Mouse (Mus musculus) intestine, embryonic 14.5 days (tissue): ENCODE measurements around the gene Stat5a. TPM values are rescaled to one million over a fixed set of nuclear protein-coding genes. Genes with fewer than 3 reads are reported as not detected.
A peak's percentile ranks its signal among the peaks of the same experiment; 100 is the strongest.

Source experiments
- ATAC-seq: fragments of 200-750 bp; cut with Nextera tagmentation; replicated peaks from 2 replicates; pipeline ENCODE4 v1.8.0; 2017; ENCODE audit warnings: low read depth, moderate number of reproducible peaks, moderate TSS enrichment, moderate library complexity; ENCODE audit not compliant: low FRiP score, low TSS enrichment
- DNase-seq: peaks from one replicate; pipeline ENCODE4 v3.0.0-alpha.2; 2018; ENCODE audit warnings: low spot score
- H3K27ac ChIP-seq: fragments of 300-500 bp; sonication (generic); 2 replicates; pipeline ENCODE4 v1.5.1; 2014; ENCODE audit warnings: low read depth, mild to moderate bottlenecking, control low read depth
- H3K27me3 ChIP-seq: fragments of 300-500 bp; sonication (generic); replicated peaks from 2 replicates; pipeline ENCODE4 v1.6.1; 2014; ENCODE audit warnings: low read length, control low read depth; ENCODE audit not compliant: control insufficient read depth, insufficient read depth
- H3K36me3 ChIP-seq: fragments of 300-500 bp; sonication (generic); 2 replicates; pipeline ENCODE4 v1.6.1; 2014; ENCODE audit warnings: low read length, control low read depth; ENCODE audit not compliant: control insufficient read depth, insufficient read depth
- H3K4me1 ChIP-seq: fragments of 300-500 bp; sonication (generic); replicated peaks from 2 replicates; pipeline ENCODE4 v1.6.1; 2014; ENCODE audit warnings: low read length, control low read depth, mixed read lengths; ENCODE audit not compliant: control insufficient read depth, insufficient read depth
- H3K4me2 ChIP-seq: fragments of 300-500 bp; sonication (generic); 2 replicates; pipeline ENCODE4 v1.6.1; 2014; ENCODE audit warnings: low read length
- H3K4me3 ChIP-seq: fragments of 300-500 bp; sonication (generic); 2 replicates; pipeline ENCODE4 v1.5.1; 2014; ENCODE audit warnings: low read depth, low read length, control low read depth, mixed read lengths
- H3K9ac ChIP-seq: fragments of 300-500 bp; sonication (generic); 2 replicates; pipeline ENCODE4 v1.6.1; 2014; ENCODE audit warnings: mild to moderate bottlenecking, low read length
- H3K9me3 ChIP-seq: fragments of 300-500 bp; sonication (generic); 2 replicates; pipeline ENCODE4 v1.6.1; 2016; ENCODE audit warnings: low read length, control low read depth; ENCODE audit not compliant: control insufficient read depth
- WGBS: fragments of 180-500 bp; shearing (Covaris S2); extraction: QIAGEN DNeasy Blood & Tissue Kit; methylation state at CpG from one replicate; pipeline ENCODE4 v1.1.7; 2014; 5-methylcytosine and 5-hydroxymethylcytosine counted together
- polyA plus RNA-seq: library from polyadenylated mRNA; unstranded; fragments of >200 nt; fragmentation: Nextera tagmentation; extraction: Ambion mirVana; gene quantifications from 2 replicates; pipeline ENCODE4 v1.2.1, GENCODE M21; 2014

Gene Stat5a
- polyA plus RNA-seq, 1 experiment from 2014 or later: 5.5 TPM

DNA sequence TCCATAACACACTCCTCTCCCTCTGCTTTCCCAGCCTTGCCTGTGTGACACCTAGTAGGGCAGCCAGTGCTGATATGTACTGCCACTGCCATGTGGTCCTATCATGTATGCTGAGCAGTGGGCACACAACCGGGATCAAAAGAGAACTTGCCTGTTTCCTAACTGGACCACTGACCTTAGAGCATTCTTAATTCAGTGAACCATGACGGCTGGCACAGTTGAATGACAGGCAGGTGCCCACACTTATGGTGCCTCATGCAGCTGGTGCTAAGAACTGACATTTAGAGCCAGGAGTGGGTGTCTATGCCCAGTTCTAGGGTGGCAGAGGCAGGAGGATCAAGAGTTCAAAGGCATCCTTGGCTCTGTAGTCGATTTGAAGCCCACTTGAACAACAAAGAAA is 16.6 kb downstream of the Stat5a start:
- Histone ChIP-seq H3K9me3 (no peaks in the 10 kb centered on the region), H3K4me2 (no peak overlapping the region), H3K9ac (no peak overlapping the region), H3K27ac (no peak overlapping the region), H3K36me3 (no peaks in the 10 kb centered on the region), H3K27me3 (no peaks in the 10 kb centered on the region), H3K4me1 (no peaks in the 10 kb centered on the region), H3K4me3 (no peak overlapping the region)
- DNase-seq (no peak), ATAC-seq (no peak)
- 86% methylated on average over 3 of the region's 3 CpGs for WGBS

DNA sequence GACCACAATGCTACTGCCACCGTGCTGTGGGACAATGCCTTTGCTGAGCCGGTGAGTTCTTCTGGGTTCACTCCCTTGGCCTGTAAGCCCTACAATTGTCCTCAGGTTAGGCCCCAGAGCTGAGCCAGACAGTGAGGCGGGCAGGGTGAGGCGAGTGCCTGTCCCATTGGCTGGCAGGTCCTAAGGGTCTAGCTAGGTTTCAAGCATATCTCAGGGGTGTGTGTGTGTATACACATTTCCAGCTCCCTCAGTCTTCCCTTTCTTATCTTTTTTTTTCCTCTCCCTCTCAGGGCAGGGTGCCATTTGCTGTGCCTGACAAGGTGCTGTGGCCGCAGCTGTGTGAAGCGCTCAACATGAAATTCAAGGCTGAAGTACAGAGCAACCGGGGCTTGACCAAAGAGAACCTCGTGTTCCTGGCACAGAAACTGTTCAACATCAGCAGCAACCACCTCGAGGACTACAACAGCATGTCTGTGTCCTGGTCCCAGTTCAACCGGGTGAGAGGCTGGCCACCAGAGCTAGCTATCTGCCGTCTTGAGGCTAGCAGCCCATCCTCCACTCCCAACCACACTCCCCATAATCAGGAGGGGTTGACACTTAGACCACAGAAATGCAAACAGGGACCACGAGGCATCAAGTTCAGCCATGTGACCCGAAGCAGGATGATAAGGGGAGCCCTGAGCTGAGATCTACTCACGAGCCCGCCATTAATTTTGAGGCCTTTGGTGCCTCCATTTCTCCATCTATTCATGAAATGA is 20.3 kb downstream of the Stat5a start:
- no peak overlapping the region for H3K4me3 ChIP-seq
- H3K4me1 ChIP-seq: no peaks in the 10 kb centered on the region
- WGBS: 68% methylated on average over 14 of the region's 15 CpGs
- no peak for DNase-seq
- H3K27me3 ChIP-seq: no peaks in the 10 kb centered on the region
- no peak overlapping the region for H3K27ac ChIP-seq
- no peak for ATAC-seq
- H3K36me3 ChIP-seq: no peaks in the 10 kb centered on the region
- no peak overlapping the region for H3K9ac ChIP-seq
- H3K9me3 ChIP-seq: no peaks in the 10 kb centered on the region
- H3K4me2 ChIP-seq: no peak overlapping the region

DNA sequence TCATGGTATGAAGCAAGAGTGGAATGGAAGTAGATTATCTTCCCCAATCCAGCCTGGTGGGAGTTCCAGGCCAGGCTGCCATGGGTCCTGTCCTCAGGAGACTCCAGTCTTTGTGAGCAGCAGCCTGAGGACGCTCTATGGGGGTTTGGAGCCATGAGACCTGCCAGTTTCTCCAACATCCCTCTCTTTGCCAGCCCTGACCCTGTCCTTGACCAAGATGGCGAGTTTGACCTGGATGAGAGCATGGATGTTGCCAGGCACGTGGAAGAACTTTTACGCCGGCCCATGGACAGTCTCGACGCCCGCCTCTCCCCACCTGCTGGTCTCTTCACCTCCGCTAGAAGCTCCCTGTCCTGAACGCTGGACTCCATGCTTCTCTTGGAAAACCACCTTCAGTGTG is 24.5 kb downstream of the Stat5a start:
- Histone ChIP-seq H3K9me3 (no peaks in the 10 kb centered on the region), H3K9ac (no peak overlapping the region), H3K4me2 (no peak overlapping the region), H3K27me3 (no peaks in the 10 kb centered on the region), H3K36me3 (peaks cover 14% of the 10 kb centered on the region; the same call in 1 of the 2 replicates), H3K4me1 (no peaks in the 10 kb centered on the region; the same call in 1 of the 2 replicates), H3K27ac (no peak overlapping the region), H3K4me3 (no peak overlapping the region)
- WGBS: 93% methylated on average over 10 of the region's 10 CpGs
- DNase-seq: no peak
- ATAC-seq: no peak

DNA sequence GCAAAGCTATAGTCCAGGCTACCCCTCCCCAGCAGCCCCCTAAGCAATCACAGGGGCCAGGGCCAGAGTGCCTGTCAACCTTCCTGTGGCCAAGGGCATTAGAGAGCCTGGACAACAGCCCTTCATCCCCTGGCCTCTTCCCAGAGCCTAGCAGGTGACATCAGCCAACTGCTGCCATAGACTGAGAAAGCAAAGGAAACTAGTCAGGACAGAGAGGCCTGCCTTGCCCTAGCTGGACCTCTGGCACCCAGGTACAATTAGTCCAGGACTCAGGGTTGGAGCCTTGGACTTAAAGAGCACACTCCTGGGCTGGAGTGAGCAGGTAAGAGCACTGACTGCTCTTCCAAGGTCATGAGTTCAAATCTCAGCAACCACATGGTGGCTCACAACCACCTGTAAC is 26.3 kb downstream of the Stat5a start:
- Histone ChIP-seq H3K9me3 (no peaks in the 10 kb centered on the region), H3K4me2 (no peak overlapping the region), H3K9ac (no peak overlapping the region), H3K4me1 (no peaks in the 10 kb centered on the region; the same call in 1 of the 2 replicates), H3K27me3 (no peaks in the 10 kb centered on the region), H3K27ac (no peak overlapping the region; the same call in 1 of the 2 replicates), H3K36me3 (peaks cover 18% of the 10 kb centered on the region; the same call in 1 of the 2 replicates), H3K4me3 (no peak overlapping the region)
- no peak for ATAC-seq
- no peak for DNase-seq

DNA sequence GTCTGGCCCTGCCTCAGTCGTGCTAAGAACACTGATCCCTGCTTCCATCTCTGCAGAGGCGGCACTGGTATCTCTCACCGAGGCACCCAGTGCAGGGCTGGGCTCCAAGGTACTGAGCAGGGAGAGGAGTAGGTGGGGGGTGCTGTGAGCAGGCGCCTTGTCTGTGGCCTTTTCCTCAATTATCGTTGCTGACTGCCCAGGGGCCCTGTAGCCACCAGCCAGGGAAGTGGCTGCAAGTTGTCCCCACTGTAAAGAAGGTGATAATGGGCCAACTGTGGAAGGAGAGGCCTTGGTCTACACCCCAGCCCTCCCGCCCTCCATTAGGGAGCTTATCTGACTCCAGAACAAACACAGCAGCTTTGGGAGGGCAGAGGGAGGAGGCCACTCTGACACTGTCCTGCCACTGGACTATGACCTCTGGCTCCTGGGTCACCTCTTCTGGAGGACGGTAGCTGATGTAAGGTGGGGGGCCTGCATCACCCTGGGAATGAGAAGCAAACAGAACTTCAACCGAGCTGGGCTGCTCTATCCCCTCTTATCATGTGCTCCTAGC is 27.1 kb downstream of the Stat5a start:
- Histone ChIP-seq H3K4me1 (no peaks in the 10 kb centered on the region; the same call in 1 of the 2 replicates), H3K27ac (no peak overlapping the region; the same call in 1 of the 2 replicates), H3K36me3 (peaks cover 18% of the 10 kb centered on the region; the same call in 1 of the 2 replicates), H3K4me2 (no peak overlapping the region; the same call in 1 of the 2 replicates), H3K9ac (no peak overlapping the region), H3K9me3 (no peaks in the 10 kb centered on the region), H3K27me3 (no peaks in the 10 kb centered on the region), H3K4me3 (no peak overlapping the region)
- ATAC-seq (peak; percentile 73), DNase-seq (no peak)
- 36% methylated on average over 8 of the region's 8 CpGs for WGBS

DNA sequence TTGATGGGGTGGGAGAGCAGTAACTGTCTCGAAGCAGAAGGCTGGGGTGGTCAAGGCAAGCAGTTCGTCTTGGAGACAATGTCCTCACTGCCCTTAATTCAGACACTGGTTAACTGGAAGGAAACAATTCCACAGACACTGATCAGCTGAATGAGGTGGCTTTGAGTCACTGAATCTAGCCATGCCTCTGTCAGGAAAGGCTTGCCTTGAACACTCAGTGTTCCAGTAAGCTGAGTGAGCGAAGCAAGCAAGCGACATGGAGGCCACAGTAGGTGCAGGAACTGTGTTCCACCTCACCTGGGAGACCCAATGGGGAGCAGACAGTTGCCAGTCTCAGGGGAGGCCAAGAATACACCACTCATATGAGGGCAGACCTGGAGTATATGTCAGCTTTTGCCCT is 28.1 kb downstream of the Stat5a start:
- no peaks in the 10 kb centered on the region; the same call in 1 of the 2 replicates for H3K4me1 ChIP-seq
- no peaks in the 10 kb centered on the region for H3K9me3 ChIP-seq
- WGBS: 75% methylated on average over 4 of the region's 4 CpGs
- H3K27ac ChIP-seq: no peak overlapping the region; the same call in 1 of the 2 replicates
- no peak for DNase-seq
- no peak overlapping the region for H3K4me2 ChIP-seq
- no peaks in the 10 kb centered on the region for H3K27me3 ChIP-seq
- H3K36me3 ChIP-seq: peaks cover 18% of the 10 kb centered on the region; the same call in 1 of the 2 replicates
- no peak overlapping the region for H3K4me3 ChIP-seq
- H3K9ac ChIP-seq: no peak overlapping the region
- no peak for ATAC-seq

DNA sequence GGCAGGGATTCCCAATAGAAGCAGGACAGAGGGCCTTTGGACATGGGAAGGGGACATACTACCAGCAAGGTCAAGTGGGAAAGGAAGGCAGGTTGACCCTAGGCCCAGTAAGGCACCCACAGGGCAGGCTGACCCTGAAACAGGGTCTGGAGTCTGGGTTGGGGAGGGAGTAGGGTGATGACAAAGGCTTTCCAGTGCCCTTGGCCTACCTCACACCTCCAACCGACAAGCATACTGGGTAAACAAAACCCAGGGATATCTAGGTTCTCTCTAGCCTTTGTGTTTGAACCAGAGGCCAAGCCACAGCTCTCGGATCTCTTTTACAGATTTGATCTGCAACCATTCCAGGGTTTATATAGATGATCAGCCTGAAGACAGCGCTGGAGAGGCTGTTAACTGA is 28.6 kb downstream of the Stat5a start:
- Histone ChIP-seq H3K27me3 (no peaks in the 10 kb centered on the region), H3K9me3 (no peaks in the 10 kb centered on the region), H3K4me1 (no peaks in the 10 kb centered on the region; the same call in 1 of the 2 replicates), H3K27ac (no peak overlapping the region), H3K4me2 (no peak overlapping the region), H3K36me3 (peaks cover 21% of the 10 kb centered on the region; the same call in 1 of the 2 replicates), H3K4me3 (no peak overlapping the region), H3K9ac (no peak overlapping the region)
- ATAC-seq (no peak), DNase-seq (no peak)
- WGBS: 70% methylated on average over 3 of the region's 3 CpGs

DNA sequence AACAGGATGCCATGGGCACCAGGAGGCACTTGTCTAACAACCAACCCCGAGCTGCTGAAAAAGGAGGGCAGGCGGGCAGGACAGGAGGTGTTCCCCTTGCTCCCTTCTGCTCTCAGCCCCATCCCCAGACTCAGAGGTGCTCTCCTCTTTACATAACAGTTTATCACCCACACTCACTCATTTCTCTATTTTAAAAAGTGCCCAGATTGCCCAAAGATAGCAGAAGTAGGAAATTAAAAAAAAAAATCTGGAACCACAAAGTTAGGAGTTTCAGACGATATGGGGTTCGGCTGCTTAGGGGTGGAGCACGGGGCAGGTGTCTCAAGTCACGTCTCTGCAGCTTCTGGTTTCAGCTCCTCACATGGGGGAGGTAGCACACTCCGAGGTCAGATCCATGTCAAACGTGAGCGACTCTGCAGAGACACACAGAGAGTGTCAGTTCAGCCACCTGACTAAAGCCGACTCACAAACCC is 29.2 kb downstream of the Stat5a start:
- WGBS: 52% methylated on average over 10 of the region's 10 CpGs
- H3K27ac ChIP-seq: no peak overlapping the region
- no peak for DNase-seq

More for the DNA sequence above, 29.2 kb downstream of the Stat5a start:
- peaks cover 21% of the 10 kb centered on the region; the same call in 1 of the 2 replicates for H3K36me3 ChIP-seq
- H3K9ac ChIP-seq: no peak overlapping the region
- no peaks in the 10 kb centered on the region for H3K27me3 ChIP-seq
- ATAC-seq: no peak
- no peaks in the 10 kb centered on the region; the same call in 1 of the 2 replicates for H3K4me1 ChIP-seq
- no peak overlapping the region for H3K4me2 ChIP-seq
- no peak overlapping the region for H3K4me3 ChIP-seq
- H3K9me3 ChIP-seq: no peaks in the 10 kb centered on the region
